Mouse (Mus musculus): Measurements from ENCODE around the gene Angel2. TPM values are rescaled to one million over a fixed set of nuclear protein-coding genes. Genes with fewer than 3 reads are reported as not detected.
A peak's percentile ranks its signal among the peaks of the same experiment; 100 is the strongest.

The Angel2 gene
- total and polyA plus RNA-seq, 3 experiments: 16.2 to 50.1 (median 47.2) TPM

GRCm38 (mm10) chr1:190929010-190929695, 4.2 kb downstream of the Angel2 start:
- DNase-seq: peak; percentile 28

- DNase-seq: no peak
Observed at GRCm38 (mm10) chr1:190930181-190930580, 5.3 kb downstream of the Angel2 start.

- DNase-seq: no peak
Observed at GRCm38 (mm10) chr1:190939803-190940202, 14.9 kb downstream of the Angel2 start.

GRCm38 (mm10) chr1:190944109-190944760, 19.3 kb downstream of the Angel2 start:
- peak; percentile 77 for DNase-seq

- no peak for DNase-seq
Observed at GRCm38 (mm10) chr1:190947986-190948385, 23.1 kb downstream of the Angel2 start.

- DNase-seq: peak; percentile 65
Observed at GRCm38 (mm10) chr1:190948439-190948838, 23.5 kb downstream of the Angel2 start.

GRCm38 (mm10) chr1:190948846-190949245, 23.9 kb downstream of the Angel2 start:
- no peak for DNase-seq

- peak; percentile 15 for DNase-seq
Observed at GRCm38 (mm10) chr1:190951014-190951413, 26.1 kb downstream of the Angel2 start.

GRCm38 (mm10) chr1:190953009-190953408, 28.1 kb downstream of the Angel2 start:
- DNase-seq: no peak

- no peak for DNase-seq
Observed at GRCm38 (mm10) chr1:190958821-190959220, 33.9 kb downstream of the Angel2 start.

- DNase-seq: no peak
Observed at GRCm38 (mm10) chr1:190962760-190963159, 37.8 kb downstream of the Angel2 start.

- no peak for DNase-seq
Observed at GRCm38 (mm10) chr1:190964992-190965780, 40.3 kb downstream of the Angel2 start.

GRCm38 (mm10) chr1:190968010-190968409, 43.1 kb downstream of the Angel2 start:
- DNase-seq: no peak

GRCm38 (mm10) chr1:190971708-190972610, 47.0 kb downstream of the Angel2 start:
- no peak for DNase-seq

GRCm38 (mm10) chr1:190972612-190973192, 47.8 kb downstream of the Angel2 start:
- DNase-seq: no peak

GRCm38 (mm10) chr1:190974191-190974590, 49.3 kb downstream of the Angel2 start:
- DNase-seq: no peak

- DNase-seq: no peak
Observed at GRCm38 (mm10) chr1:190974833-190975232, 49.9 kb downstream of the Angel2 start.

GRCm38 (mm10) chr1:190976887-190977573, 52.1 kb downstream of the Angel2 start:
- no peak for DNase-seq

- no peak for DNase-seq
Observed at GRCm38 (mm10) chr1:190978001-190978400, 53.1 kb downstream of the Angel2 start.

GRCm38 (mm10) chr1:190978511-190979073, 53.7 kb downstream of the Angel2 start:
- peak; percentile 26 for DNase-seq
